Mouse (Mus musculus) spleen, postnatal 36 days (tissue): ENCODE results near the gene Csn1s2b.
"Not testable (repeated sequence)": the region's sequence is repeated elsewhere in the genome, so short reads cannot be mapped to it uniquely, and the experiment has no call there.

Experiments used
- DNase-seq, 2 experiments: peaks; one replicate each; pipeline ENCODE4 v3.0.0; 2022; ENCODE audit warnings: low spot score in 2 of 2, mixed read lengths in 1 of 2

Gene Csn1s2b

GRCm38 (mm10) chr5:87807782-87808181, at the start of gene Csn1s2b:
Gene Csn1s2b, plus strand, starts transcription at chr5:87808082.
- DNase-seq = no peak

GRCm38 (mm10) chr5:87764546-87764945, 43.3 kb upstream of the Csn1s2b start:
- DNase-seq = no peak

- DNase-seq = not testable (repeated sequence)
These were observed 35.7 kb upstream of the Csn1s2b start for GRCm38 (mm10) chr5:87772151-87772550.

GRCm38 (mm10) chr5:87774267-87774666, 33.6 kb upstream of the Csn1s2b start, which contains the start of gene Csn1s2a:
Gene Csn1s2a, plus strand, starts transcription at chr5:87774567.
- DNase-seq = no peak

- no peak for DNase-seq
These were observed 25.2 kb upstream of the Csn1s2b start for GRCm38 (mm10) chr5:87782731-87783130.

GRCm38 (mm10) chr5:87809253-87809652, 1.4 kb downstream of the Csn1s2b start:
- no peak for DNase-seq

- DNase-seq = no peak
These were observed 17.5 kb downstream of the Csn1s2b start, which contains the start of gene Prr27 for GRCm38 (mm10) chr5:87825386-87825785. Gene Prr27, plus strand, starts transcription at chr5:87825686.

- DNase-seq = no peak
These were observed 47.3 kb downstream of the Csn1s2b start for GRCm38 (mm10) chr5:87855136-87855716.

GRCm38 (mm10) chr5:87870084-87870483, 62.2 kb downstream of the Csn1s2b start:
- no peak for DNase-seq

- no peak for DNase-seq
These were observed 63.5 kb downstream of the Csn1s2b start for GRCm38 (mm10) chr5:87871423-87871822.
